Mouse (Mus musculus) WW6 (cell line): ENCODE results near the gene Pnmal2.

Experiments
- DNase-seq: peaks from one replicate; pipeline ENCODE4 v3.0.0-alpha.2; 2013; ENCODE audit warnings: low read depth, low spot score

The Pnmal2 gene

DNA sequence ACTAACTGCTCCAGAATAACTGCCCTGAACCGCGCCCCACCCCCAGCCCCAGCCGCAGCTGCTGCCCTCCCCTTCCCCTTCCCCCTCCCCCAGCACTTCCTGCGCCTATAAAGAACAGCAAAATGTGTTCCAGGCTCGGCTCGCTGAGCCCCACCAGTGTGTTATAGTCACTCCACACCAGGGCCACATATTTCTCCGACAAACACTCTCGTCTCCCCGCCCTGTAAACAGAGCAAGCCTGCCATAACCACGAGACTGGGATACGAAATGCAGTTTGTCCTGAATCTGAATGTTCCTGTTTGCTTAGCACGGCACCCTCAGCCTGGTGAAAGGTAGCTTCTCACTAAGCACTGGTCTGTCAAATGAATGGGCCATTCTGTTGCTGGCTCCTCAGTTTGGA, 35.9 kb downstream of the Pnmal2 start:
- DNase-seq, result no peak

GRCm38 (mm10) chr7:16982859-16983568, 38.5 kb downstream of the Pnmal2 start, which contains the start of gene Gm42372:
Gene Gm42372, plus strand, starts transcription at chr7:16983086.
- DNase-seq, result peak; percentile 58

- DNase-seq, result no peak
Observed at GRCm38 (mm10) chr7:16987541-16988149, 43.2 kb downstream of the Pnmal2 start.

GRCm38 (mm10) chr7:16988405-16988804, 43.9 kb downstream of the Pnmal2 start:
- DNase-seq, result no peak

DNA sequence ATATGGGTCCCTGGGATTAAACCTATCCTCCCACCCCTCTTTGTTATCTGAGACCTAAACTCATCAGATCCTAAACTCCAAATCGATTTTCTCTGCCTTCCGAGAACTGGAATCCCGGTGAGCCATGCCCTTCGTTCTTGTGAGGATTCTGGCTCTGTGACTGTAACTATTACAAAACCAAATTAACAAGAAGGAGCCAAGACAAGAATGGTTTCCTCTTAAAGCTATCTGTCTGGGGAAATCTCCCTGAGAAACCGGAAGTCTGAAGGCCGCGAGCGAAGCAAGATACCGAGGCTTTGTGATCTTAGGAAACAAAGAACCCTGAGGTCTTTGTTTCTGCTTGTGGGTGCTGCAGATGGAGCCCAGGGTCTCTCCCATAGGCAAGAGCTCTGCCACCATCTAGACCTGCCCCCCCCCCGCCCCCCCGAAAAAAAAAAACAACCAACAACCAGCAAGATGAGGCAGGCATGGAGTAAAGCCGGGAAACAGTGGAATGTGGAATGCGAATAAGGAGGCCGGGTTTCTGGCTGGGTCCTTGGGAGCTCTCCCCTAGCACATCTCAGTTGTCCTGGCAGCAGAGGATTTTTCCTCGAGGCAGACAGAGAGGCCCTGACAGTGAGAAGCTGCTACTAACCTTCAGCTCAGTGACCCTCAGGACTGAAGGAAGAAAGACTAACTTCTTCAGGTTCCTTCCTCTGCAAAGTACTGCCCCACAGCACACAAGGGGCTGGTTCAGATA, 45.7 kb downstream of the Pnmal2 start:
- DNase-seq, result no peak

GRCm38 (mm10) chr7:16991681-16992450, 47.4 kb downstream of the Pnmal2 start:
- DNase-seq, result no peak

GRCm38 (mm10) chr7:16992451-16992807, 47.9 kb downstream of the Pnmal2 start, which contains the start of gene Ccdc8:
Gene Ccdc8, plus strand, starts transcription at chr7:16992708.
- DNase-seq, result no peak

GRCm38 (mm10) chr7:16993651-16994399, 49.3 kb downstream of the Pnmal2 start:
- DNase-seq, result peak; percentile 52

- no peak for DNase-seq
Observed at GRCm38 (mm10) chr7:16994400-16994799, 49.9 kb downstream of the Pnmal2 start.

GRCm38 (mm10) chr7:16995345-16995744, 50.9 kb downstream of the Pnmal2 start:
- no peak for DNase-seq
